Mouse (Mus musculus): ENCODE measurements around the gene Setdb2. TPM values are rescaled to one million over a fixed set of nuclear protein-coding genes. Genes with fewer than 3 reads are reported as not detected.

Setdb2 gene
- polyA plus RNA-seq, 1 experiment from 2014 or later: 5.8 TPM

- Histone ChIP-seq H3K4me3 (ENCODE audit: low read depth, low read length) (no peak overlapping the region), H3K27ac (ENCODE audit: low read length) (no peak overlapping the region), H3K4me1 (ENCODE audit: insufficient read depth, low read depth, low read length) (no peaks in the 10 kb centered on the region), H3K9me3 (ENCODE audit: low read length) (no peaks in the 10 kb centered on the region), H3K36me3 (ENCODE audit: insufficient read depth, low read length) (no peaks in the 10 kb centered on the region), H3K9ac (replicated peaks; ENCODE audit: low read depth) (no peak overlapping the region), H3K27me3 (replicated peaks; ENCODE audit: insufficient read depth, low read length) (no peaks in the 10 kb centered on the region), H3K4me2 (replicated peaks; ENCODE audit: low read depth, low read length) (no peak overlapping the region)
- ATAC-seq: no peak
- peak; percentile 57 for DNase-seq (ENCODE audit: low spot score)
- TF ChIP-seq CTCF (IDR thresholded peaks at IDR 0.05): no peak
- TF ChIP-seq EP300 (IDR thresholded peaks at IDR 0.05): no peak
These were observed 7.3 kb upstream of the Setdb2 start for GRCm38 (mm10) chr14:59447981-59448380.

- H3K36me3 ChIP-seq (ENCODE audit: insufficient read depth, low read length): no peaks in the 10 kb centered on the region
- H3K9ac ChIP-seq (replicated peaks; ENCODE audit: low read depth): no peak overlapping the region
- no peak overlapping the region for H3K27ac ChIP-seq (ENCODE audit: low read length)
- no peak overlapping the region for H3K4me2 ChIP-seq (replicated peaks; ENCODE audit: low read depth, low read length)
- no peaks in the 10 kb centered on the region for H3K4me1 ChIP-seq (ENCODE audit: insufficient read depth, low read depth, low read length)
- ATAC-seq: no peak
- H3K27me3 ChIP-seq (replicated peaks; ENCODE audit: insufficient read depth, low read length): no peaks in the 10 kb centered on the region
- no peaks in the 10 kb centered on the region for H3K9me3 ChIP-seq (ENCODE audit: low read length)
- TF ChIP-seq CTCF (IDR thresholded peaks at IDR 0.05) (no peak), EP300 (IDR thresholded peaks at IDR 0.05) (no peak)
- 86% methylated on average over 1 of the region's 1 CpGs for WGBS
- no peak for DNase-seq (ENCODE audit: low spot score)
- H3K4me3 ChIP-seq (ENCODE audit: low read depth, low read length): no peak overlapping the region
These were observed 4.7 kb upstream of the Setdb2 start for GRCm38 (mm10) chr14:59445421-59445820.

DNA sequence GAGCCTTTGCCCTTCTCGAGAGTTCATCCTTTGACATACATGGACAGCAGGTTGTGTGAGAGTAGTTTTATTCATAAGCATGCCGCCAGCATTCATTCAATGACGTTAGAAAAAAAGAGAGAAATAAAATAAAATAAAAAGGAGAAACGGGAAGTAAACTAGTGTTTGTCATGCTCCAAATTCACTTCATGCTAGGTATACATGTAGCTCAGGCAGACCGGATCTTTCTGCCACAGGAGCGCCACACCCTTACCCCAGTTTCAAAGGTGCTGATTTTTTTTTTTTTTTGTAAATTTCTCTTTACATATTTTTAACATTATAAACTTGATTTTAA lies 755 bp upstream of the Setdb2 start:
- peak overlapping the region; percentile 85 for H3K9ac ChIP-seq (replicated peaks; ENCODE audit: low read depth)
- ATAC-seq: no peak
- H3K4me3 ChIP-seq (ENCODE audit: low read depth, low read length): peak overlapping the region; percentile 82
- H3K4me2 ChIP-seq (replicated peaks; ENCODE audit: low read depth, low read length): peak overlapping the region; percentile 87
- H3K36me3 ChIP-seq (ENCODE audit: insufficient read depth, low read length): no peaks in the 10 kb centered on the region
- H3K27ac ChIP-seq (ENCODE audit: low read length): peak overlapping the region; percentile 90
- WGBS: 8% methylated on average over 6 of the region's 6 CpGs
- TF ChIP-seq CTCF (IDR thresholded peaks at IDR 0.05) (no peak), EP300 (IDR thresholded peaks at IDR 0.05) (no peak)
- H3K27me3 ChIP-seq (replicated peaks; ENCODE audit: insufficient read depth, low read length): no peaks in the 10 kb centered on the region
- H3K4me1 ChIP-seq (ENCODE audit: insufficient read depth, low read depth, low read length): no peaks in the 10 kb centered on the region
- DNase-seq (ENCODE audit: low spot score): peak; percentile 42
- no peaks in the 10 kb centered on the region for H3K9me3 ChIP-seq (ENCODE audit: low read length)

- 5% methylated on average over 7 of the region's 7 CpGs for WGBS
- H3K9ac ChIP-seq (replicated peaks; ENCODE audit: low read depth): peak overlapping the region; percentile 85
- peak overlapping the region; percentile 82 for H3K4me3 ChIP-seq (ENCODE audit: low read depth, low read length)
- ATAC-seq (no peak), DNase-seq (ENCODE audit: low spot score) (peak; percentile 30)
- H3K27ac ChIP-seq (ENCODE audit: low read length): peak overlapping the region; percentile 77
- H3K9me3 ChIP-seq (ENCODE audit: low read length): no peaks in the 10 kb centered on the region
- no peaks in the 10 kb centered on the region for H3K36me3 ChIP-seq (ENCODE audit: insufficient read depth, low read length)
- H3K27me3 ChIP-seq (replicated peaks; ENCODE audit: insufficient read depth, low read length): no peaks in the 10 kb centered on the region
- no peak for TF ChIP-seq EP300 (IDR thresholded peaks at IDR 0.05)
- TF ChIP-seq CTCF (IDR thresholded peaks at IDR 0.05): no peak
- peak overlapping the region; percentile 87 for H3K4me2 ChIP-seq (replicated peaks; ENCODE audit: low read depth, low read length)
- no peaks in the 10 kb centered on the region for H3K4me1 ChIP-seq (ENCODE audit: insufficient read depth, low read depth, low read length)
These were observed 645 bp downstream of the Setdb2 start for GRCm38 (mm10) chr14:59440039-59440438.

DNA sequence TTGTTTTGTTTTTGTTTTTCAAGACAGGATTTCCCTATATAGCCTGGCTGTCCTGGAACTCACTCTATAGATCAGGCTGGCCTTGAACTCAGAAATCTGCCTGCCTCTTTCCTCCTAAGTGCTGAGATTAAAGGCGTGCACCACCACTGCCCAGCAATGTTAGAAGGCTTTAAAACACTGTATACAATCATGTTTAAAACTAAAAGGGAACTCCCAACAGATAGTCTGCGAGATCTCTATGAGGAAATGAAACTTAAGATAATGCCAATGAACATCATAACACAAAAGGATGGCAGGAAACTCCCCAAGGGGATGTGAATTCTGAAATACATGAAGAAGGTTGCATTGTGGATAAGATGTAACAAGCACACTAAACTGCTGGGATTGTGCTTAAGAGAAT lies 2.2 kb downstream of the Setdb2 start:
- 78% methylated on average over 2 of the region's 2 CpGs for WGBS
- peak; percentile 5 for DNase-seq (ENCODE audit: low spot score)

GRCm38 (mm10) chr14:59437398-59437797 lies 3.3 kb downstream of the Setdb2 start:
- H3K4me3 ChIP-seq (ENCODE audit: low read depth, low read length): no peak overlapping the region
- no peak overlapping the region for H3K27ac ChIP-seq (ENCODE audit: low read length)
- H3K36me3 ChIP-seq (ENCODE audit: insufficient read depth, low read length): no peaks in the 10 kb centered on the region
- no peak for ATAC-seq
- 95% methylated on average over 3 of the region's 3 CpGs for WGBS
- no peaks in the 10 kb centered on the region for H3K9me3 ChIP-seq (ENCODE audit: low read length)
- DNase-seq (ENCODE audit: low spot score): no peak
- no peaks in the 10 kb centered on the region for H3K27me3 ChIP-seq (replicated peaks; ENCODE audit: insufficient read depth, low read length)
- H3K9ac ChIP-seq (replicated peaks; ENCODE audit: low read depth): no peak overlapping the region
- TF ChIP-seq EP300 (IDR thresholded peaks at IDR 0.05) (no peak), CTCF (IDR thresholded peaks at IDR 0.05) (no peak)
- H3K4me1 ChIP-seq (ENCODE audit: insufficient read depth, low read depth, low read length): no peaks in the 10 kb centered on the region
- H3K4me2 ChIP-seq (replicated peaks; ENCODE audit: low read depth, low read length): no peak overlapping the region

More for the DNA sequence above, 2.2 kb downstream of the Setdb2 start:
- Histone ChIP-seq H3K4me2 (replicated peaks; ENCODE audit: low read depth, low read length) (no peak overlapping the region), H3K36me3 (ENCODE audit: insufficient read depth, low read length) (no peaks in the 10 kb centered on the region), H3K9me3 (ENCODE audit: low read length) (no peaks in the 10 kb centered on the region), H3K9ac (replicated peaks; ENCODE audit: low read depth) (no peak overlapping the region), H3K4me3 (ENCODE audit: low read depth, low read length) (no peak overlapping the region), H3K27me3 (replicated peaks; ENCODE audit: insufficient read depth, low read length) (no peaks in the 10 kb centered on the region), H3K4me1 (ENCODE audit: insufficient read depth, low read depth, low read length) (no peaks in the 10 kb centered on the region), H3K27ac (ENCODE audit: low read length) (no peak overlapping the region)
- ATAC-seq: no peak
- TF ChIP-seq EP300 (IDR thresholded peaks at IDR 0.05) (no peak), CTCF (IDR thresholded peaks at IDR 0.05) (no peak)

DNA sequence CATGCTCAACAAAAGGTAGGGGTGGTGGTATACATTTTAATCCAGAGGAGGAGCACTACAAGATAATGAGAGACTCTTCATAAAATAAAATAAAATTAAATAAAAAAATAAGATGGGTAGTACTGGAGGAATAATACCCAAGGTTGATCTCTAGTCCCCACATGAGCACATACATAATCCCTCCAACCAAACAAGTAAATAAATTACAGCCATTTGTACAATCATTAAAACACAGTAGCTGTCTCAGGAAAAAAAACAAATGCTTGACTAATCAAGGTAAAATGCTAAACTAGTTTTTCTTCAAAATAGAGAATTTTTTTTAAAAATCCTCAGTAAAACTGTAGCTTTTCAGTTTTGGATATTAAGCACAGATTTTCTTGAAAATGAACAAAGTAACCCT lies 5.5 kb downstream of the Setdb2 start:
- no peak for TF ChIP-seq CTCF (IDR thresholded peaks at IDR 0.05)
- TF ChIP-seq EP300 (IDR thresholded peaks at IDR 0.05): no peak
- DNase-seq (ENCODE audit: low spot score) (no peak), ATAC-seq (no peak)

More for the DNA sequence above, 5.5 kb downstream of the Setdb2 start:
- H3K4me1 ChIP-seq (ENCODE audit: insufficient read depth, low read depth, low read length): no peaks in the 10 kb centered on the region
- H3K36me3 ChIP-seq (ENCODE audit: insufficient read depth, low read length): no peaks in the 10 kb centered on the region
- no peaks in the 10 kb centered on the region for H3K9me3 ChIP-seq (ENCODE audit: low read length)
- H3K4me3 ChIP-seq (ENCODE audit: low read depth, low read length): no peak overlapping the region
- no peaks in the 10 kb centered on the region for H3K27me3 ChIP-seq (replicated peaks; ENCODE audit: insufficient read depth, low read length)
- no peak overlapping the region for H3K4me2 ChIP-seq (replicated peaks; ENCODE audit: low read depth, low read length)
- H3K9ac ChIP-seq (replicated peaks; ENCODE audit: low read depth): no peak overlapping the region
- H3K27ac ChIP-seq (ENCODE audit: low read length): no peak overlapping the region
